Mouse (Mus musculus) neural tube, embryonic 14.5 days (tissue): ENCODE data around the gene Alpk3. TPM values are rescaled to one million over a fixed set of nuclear protein-coding genes. Genes with fewer than 3 reads are reported as not detected.
"Not testable (repeated sequence)": the region's sequence is repeated elsewhere in the genome, so short reads cannot be mapped to it uniquely, and the experiment has no call there.

ENCODE experiments used
- ATAC-seq: fragments of 200-750 bp; cut with Nextera tagmentation; 2 replicates; pipeline ENCODE4 v1.8.0; 2017; ENCODE audit warnings: low read depth, mild to moderate bottlenecking, moderate TSS enrichment, moderate library complexity
- H3K27ac ChIP-seq: fragments of 300-500 bp; sonication (generic); 2 replicates; pipeline ENCODE4 v1.5.1; 2014; ENCODE audit warnings: low read depth, mild to moderate bottlenecking, control low read depth, low read length, moderate library complexity, mixed read lengths
- H3K27me3 ChIP-seq: fragments of 300-500 bp; sonication (generic); 2 replicates; pipeline ENCODE4 v1.6.1; 2014; ENCODE audit warnings: low read length; ENCODE audit not compliant: control insufficient read depth, insufficient read depth
- H3K36me3 ChIP-seq: fragments of 300-500 bp; sonication (generic); 2 replicates; pipeline ENCODE4 v1.6.1; 2014; ENCODE audit warnings: low read length, mixed read lengths; ENCODE audit not compliant: control insufficient read depth, insufficient read depth
- H3K4me1 ChIP-seq: fragments of 300-500 bp; sonication (generic); 2 replicates; pipeline ENCODE4 v1.6.1; 2014; ENCODE audit warnings: low read length; ENCODE audit not compliant: control insufficient read depth, insufficient read depth
- H3K4me2 ChIP-seq: fragments of 300-500 bp; sonication (generic); 2 replicates; pipeline ENCODE4 v1.6.1; 2014; ENCODE audit warnings: mild to moderate bottlenecking, low read depth, low read length, control low read depth
- H3K4me3 ChIP-seq: fragments of 300-500 bp; sonication (generic); 2 replicates; pipeline ENCODE4 v1.5.1; 2014; ENCODE audit warnings: low read depth, low read length, control low read depth, mixed read lengths
- H3K9ac ChIP-seq: fragments of 300-500 bp; sonication (generic); replicated peaks from 2 replicates; pipeline ENCODE4 v1.6.1; 2014; ENCODE audit warnings: low read depth, mild to moderate bottlenecking, control low read depth, low read length, mixed read lengths
- H3K9me3 ChIP-seq: fragments of 300-500 bp; sonication (generic); 2 replicates; pipeline ENCODE4 v1.6.1; 2016; ENCODE audit warnings: low read length; ENCODE audit not compliant: control insufficient read depth
- WGBS: fragments of 180-500 bp; shearing (Covaris S2); extraction: QIAGEN DNeasy Blood & Tissue Kit; methylation state at CpG from one replicate; pipeline ENCODE4 v1.1.7; 2014; 5-methylcytosine and 5-hydroxymethylcytosine counted together
- polyA plus RNA-seq: library from polyadenylated mRNA; unstranded; fragments of >200 nt; fragmentation: Nextera tagmentation; extraction: Ambion mirVana; gene quantifications from 2 replicates; pipeline ENCODE4 v1.2.1, GENCODE M21; 2014

The Alpk3 gene
- polyA plus RNA-seq, 1 experiment from 2014 or later = 0.17 TPM

GRCm38 (mm10) chr7:81151216-81151615 lies 93.8 kb downstream of the Alpk3 start:
- no peak for ATAC-seq
- Histone ChIP-seq H3K4me1 (no peaks in the 10 kb centered on the region), H3K9me3 (no peaks in the 10 kb centered on the region), H3K4me2 (no peak overlapping the region), H3K9ac (no peak overlapping the region), H3K4me3 (no peak overlapping the region), H3K27me3 (no peaks in the 10 kb centered on the region), H3K36me3 (no peaks in the 10 kb centered on the region), H3K27ac (no peak overlapping the region)
- 93% methylated on average over 8 of the region's 8 CpGs for WGBS

GRCm38 (mm10) chr7:81152306-81152705 lies 94.9 kb downstream of the Alpk3 start:
- 97% methylated on average over 10 of the region's 10 CpGs for WGBS

GRCm38 (mm10) chr7:81152826-81153225 lies 95.4 kb downstream of the Alpk3 start:
- no peak overlapping the region for H3K27ac ChIP-seq
- no peaks in the 10 kb centered on the region for H3K36me3 ChIP-seq
- WGBS = 88% methylated on average over 7 of the region's 7 CpGs
- no peak for ATAC-seq
- H3K9me3 ChIP-seq = no peaks in the 10 kb centered on the region
- H3K4me3 ChIP-seq = no peak overlapping the region
- H3K4me2 ChIP-seq = no peak overlapping the region
- no peaks in the 10 kb centered on the region for H3K27me3 ChIP-seq
- H3K9ac ChIP-seq = no peak overlapping the region
- H3K4me1 ChIP-seq = no peaks in the 10 kb centered on the region

More at GRCm38 (mm10) chr7:81152306-81152705, 94.9 kb downstream of the Alpk3 start:
- Histone ChIP-seq H3K9ac (no peak overlapping the region), H3K4me1 (no peaks in the 10 kb centered on the region), H3K36me3 (no peaks in the 10 kb centered on the region), H3K4me3 (no peak overlapping the region), H3K27me3 (no peaks in the 10 kb centered on the region), H3K27ac (no peak overlapping the region), H3K4me2 (no peak overlapping the region), H3K9me3 (no peaks in the 10 kb centered on the region)
- ATAC-seq = no peak

GRCm38 (mm10) chr7:81153327-81153726 lies 95.9 kb downstream of the Alpk3 start:
- WGBS = 91% methylated on average over 6 of the region's 6 CpGs

GRCm38 (mm10) chr7:81154244-81154643 lies 96.8 kb downstream of the Alpk3 start:
- ATAC-seq, H3K4me3 ChIP-seq, H3K27me3 ChIP-seq, H3K4me1 ChIP-seq, H3K9ac ChIP-seq, H3K27ac ChIP-seq, H3K36me3 ChIP-seq, H3K4me2 ChIP-seq, H3K9me3 ChIP-seq: not testable (repeated sequence)

More at GRCm38 (mm10) chr7:81153327-81153726, 95.9 kb downstream of the Alpk3 start:
- Histone ChIP-seq H3K27ac (no peak overlapping the region), H3K9me3 (no peaks in the 10 kb centered on the region), H3K4me2 (no peak overlapping the region), H3K4me3 (no peak overlapping the region), H3K4me1 (no peaks in the 10 kb centered on the region), H3K9ac (no peak overlapping the region), H3K27me3 (no peaks in the 10 kb centered on the region), H3K36me3 (no peaks in the 10 kb centered on the region)
- no peak for ATAC-seq

GRCm38 (mm10) chr7:81154960-81155359 lies 97.6 kb downstream of the Alpk3 start:
- Histone ChIP-seq H3K9ac (no peak overlapping the region), H3K9me3 (no peaks in the 10 kb centered on the region), H3K36me3 (no peaks in the 10 kb centered on the region), H3K27ac (no peak overlapping the region), H3K4me1 (no peaks in the 10 kb centered on the region), H3K4me3 (no peak overlapping the region), H3K27me3 (no peaks in the 10 kb centered on the region), H3K4me2 (no peak overlapping the region)
- peak; percentile 75; the same call in 1 of the 2 replicates for ATAC-seq
- 0% methylated on average over 3 of the region's 3 CpGs for WGBS

Other genes starting within 250 kb of the Alpk3 start
- 15.8 and 23.1 TPM in 2 replicates for gene Iqgap1, start 231.6 kb upstream of the Alpk3 start, polyA plus RNA-seq
- 4.5 and 4.9 TPM in 2 replicates for gene Zscan2, start 196.7 kb upstream of the Alpk3 start, polyA plus RNA-seq
- 31.4 and 32.1 TPM in 2 replicates for gene Wdr73, start 156.3 kb upstream of the Alpk3 start, polyA plus RNA-seq
- gene Nmb, start 152.5 kb upstream of the Alpk3 start, polyA plus RNA-seq = 4.9 and 6.3 TPM in 2 replicates
- gene Sec11a, start 109.8 kb upstream of the Alpk3 start, polyA plus RNA-seq = 128 and 155 TPM in 2 replicates
- 8.9 and 11.1 TPM in 2 replicates for gene Zfp592, start 63.9 kb upstream of the Alpk3 start, polyA plus RNA-seq
- gene Slc28a1, start 57.2 kb downstream of the Alpk3 start, polyA plus RNA-seq = not detected in 2 replicates
- 1.8 and 3.3 TPM in 2 replicates for gene Pde8a, start 156.0 kb downstream of the Alpk3 start, polyA plus RNA-seq